Mouse (Mus musculus) thymus, postnatal 25 days (tissue): Measurements from ENCODE around the gene Mafg.
"Not testable (repeated sequence)": the region's sequence is repeated elsewhere in the genome, so short reads cannot be mapped to it uniquely, and the experiment has no call there.

ENCODE experiments used
- DNase-seq: peaks from one replicate; pipeline ENCODE4 v3.0.0; 2022

The Mafg gene

GRCm38 (mm10) chr11:120633520-120634343, at the start of gene Mafg:
TSS of gene Mafg (minus strand) at chr11:120633600.
- peak; percentile 86 for DNase-seq

- no peak for DNase-seq
Measured at GRCm38 (mm10) chr11:120682683-120683082, 49.3 kb upstream of the Mafg start.

- peak; percentile 17 for DNase-seq
Measured at GRCm38 (mm10) chr11:120679909-120680308, 46.5 kb upstream of the Mafg start.

- no peak for DNase-seq
Measured at GRCm38 (mm10) chr11:120676951-120677350, 43.6 kb upstream of the Mafg start.

GRCm38 (mm10) chr11:120675875-120676274, 42.5 kb upstream of the Mafg start:
- not testable (repeated sequence) for DNase-seq

- DNase-seq, result no peak
Measured at GRCm38 (mm10) chr11:120673594-120674122, 40.3 kb upstream of the Mafg start.

- DNase-seq, result peak; percentile 98
Measured at GRCm38 (mm10) chr11:120672687-120673593, 39.5 kb upstream of the Mafg start, which contains the start of gene Aspscr1. TSS of gene Aspscr1 (plus strand) at chr11:120672973.

- DNase-seq, result no peak
Measured at GRCm38 (mm10) chr11:120666617-120667016, 33.2 kb upstream of the Mafg start.

GRCm38 (mm10) chr11:120665406-120665805, 32.0 kb upstream of the Mafg start:
- no peak for DNase-seq

- DNase-seq, result no peak
Measured at GRCm38 (mm10) chr11:120663714-120664113, 30.3 kb upstream of the Mafg start.

GRCm38 (mm10) chr11:120662759-120663158, 29.4 kb upstream of the Mafg start:
- no peak for DNase-seq

- no peak for DNase-seq
Measured at GRCm38 (mm10) chr11:120661076-120661460, 27.7 kb upstream of the Mafg start, which contains the start of gene Notum. TSS of gene Notum (minus strand) at chr11:120661175.

GRCm38 (mm10) chr11:120660301-120661075, 27.1 kb upstream of the Mafg start:
- DNase-seq, result peak; percentile 19

- no peak for DNase-seq
Measured at GRCm38 (mm10) chr11:120659509-120660300, 26.3 kb upstream of the Mafg start.

GRCm38 (mm10) chr11:120658876-120659410, 25.5 kb upstream of the Mafg start:
- peak; percentile 86 for DNase-seq

GRCm38 (mm10) chr11:120657301-120657700, 23.9 kb upstream of the Mafg start:
- DNase-seq, result no peak

GRCm38 (mm10) chr11:120654741-120655140, 21.3 kb upstream of the Mafg start:
- DNase-seq, result no peak

GRCm38 (mm10) chr11:120651872-120652271, 18.5 kb upstream of the Mafg start:
- DNase-seq, result no peak

- peak; percentile 52 for DNase-seq
Measured at GRCm38 (mm10) chr11:120648001-120648476, 14.6 kb upstream of the Mafg start, which contains the start of gene Myadml2. TSS of gene Myadml2 (minus strand) at chr11:120648158.

GRCm38 (mm10) chr11:120647047-120647830, 13.8 kb upstream of the Mafg start:
- DNase-seq, result no peak
